Mouse (Mus musculus) ES-Bruce4 (cell line): Measurements from ENCODE around the gene Gjb5. TPM values are rescaled to one million over a fixed set of nuclear protein-coding genes. Genes with fewer than 3 reads are reported as not detected.

Experiments
- H3K27ac ChIP-seq: 2 replicates; pipeline ENCODE4 v1.5.1; 2012; ENCODE audit warnings: low read length, inconsistent platforms; ENCODE audit not compliant: insufficient read depth
- H3K27me3 ChIP-seq: 2 replicates; pipeline ENCODE4 v1.6.1; 2012; ENCODE audit warnings: mild to moderate bottlenecking, low read length, inconsistent platforms; ENCODE audit not compliant: control insufficient read depth, poor library complexity, insufficient read depth, severe bottlenecking
- H3K36me3 ChIP-seq: 2 replicates; pipeline ENCODE4 v1.6.1; 2012; ENCODE audit warnings: inconsistent platforms, mild to moderate bottlenecking, low read length, moderate library complexity; ENCODE audit not compliant: control insufficient read depth, poor library complexity, insufficient read depth, severe bottlenecking
- H3K4me1 ChIP-seq: one replicate; pipeline ENCODE4 v1.8.1; 2011; ENCODE audit warnings: low read length; ENCODE audit not compliant: control insufficient read depth, insufficient read depth
- H3K4me3 ChIP-seq: 2 replicates; pipeline ENCODE4 v1.5.1; 2011; ENCODE audit warnings: low read depth, mild to moderate bottlenecking, low read length
- H3K9ac ChIP-seq: 2 replicates; pipeline ENCODE4 v1.6.1; 2012; ENCODE audit warnings: low read depth, mild to moderate bottlenecking, inconsistent platforms; ENCODE audit not compliant: poor library complexity, severe bottlenecking
- H3K9me3 ChIP-seq: replicated peaks from 2 replicates; pipeline ENCODE4 v1.6.1; 2012; ENCODE audit warnings: mild to moderate bottlenecking, low read length, inconsistent platforms; ENCODE audit not compliant: control insufficient read depth, poor library complexity, insufficient read depth, severe bottlenecking
- CTCF ChIP-seq: IDR thresholded peaks from one replicate; pipeline ENCODE4 v1.8.1; 2011; ENCODE audit warnings: low read depth, low read length
- EP300 ChIP-seq: IDR thresholded peaks from 2 replicates; pipeline ENCODE4 v1.6.1; 2011; ENCODE audit warnings: low read depth, low read length; ENCODE audit not compliant: insufficient read depth
- POLR2A ChIP-seq: IDR thresholded peaks from one replicate; pipeline ENCODE4 v1.8.1; 2011; ENCODE audit warnings: low read length; ENCODE audit not compliant: insufficient read depth
- polyA plus RNA-seq: library from polyadenylated mRNA; stranded (reverse); fragments of >200 nt; gene quantifications from 2 replicates; pipeline ENCODE4 v1.2.4, GENCODE M21; 2011; ENCODE audit warnings: low read depth; ENCODE audit not compliant: missing spikeins, insufficient read depth, insufficient read length

The Gjb5 gene
- polyA plus RNA-seq, 1 experiment: 15.9 TPM

DNA sequence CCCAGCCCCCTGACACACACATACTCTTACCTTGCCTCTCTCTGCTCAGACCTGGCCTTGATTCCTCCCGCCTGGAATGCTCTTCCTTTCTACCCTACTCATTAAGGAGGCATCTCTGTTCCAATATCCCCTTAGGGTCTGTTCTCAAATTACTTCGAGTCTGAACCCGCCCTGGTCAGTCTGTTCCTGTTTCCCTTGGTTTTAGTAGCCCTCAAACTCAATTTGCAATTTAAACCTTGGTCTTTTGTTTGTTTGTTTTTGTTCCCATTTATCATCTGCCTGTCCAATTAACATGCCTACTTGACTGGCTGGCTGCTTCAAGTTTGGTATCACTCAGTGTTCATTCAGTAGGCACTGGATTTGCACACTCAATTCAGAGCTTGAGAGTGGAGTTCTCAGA, 28.9 kb downstream of the Gjb5 start:
- H3K4me1 ChIP-seq: peaks cover 4% of the 10 kb centered on the region
- H3K9ac ChIP-seq: peak overlapping the region; percentile 93

DNA sequence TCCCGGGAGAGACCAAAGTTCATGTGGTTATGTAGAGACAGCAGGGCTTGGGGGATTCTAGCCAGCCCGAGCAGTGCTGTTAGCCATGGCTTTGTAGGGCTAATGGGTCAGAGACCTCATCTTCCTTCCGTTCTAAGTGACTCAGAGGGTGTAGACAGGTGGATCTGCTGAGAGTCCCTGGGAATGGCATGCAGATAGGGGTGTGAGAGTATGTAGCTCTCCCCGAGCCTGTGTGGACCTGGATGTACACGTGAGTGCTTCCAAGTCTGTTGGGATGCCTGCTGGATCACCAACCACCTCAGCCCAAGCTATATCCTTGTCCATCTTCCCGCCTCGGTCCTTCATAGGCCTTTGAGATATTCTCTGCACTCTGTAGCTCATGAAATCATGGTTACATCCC, 29.6 kb downstream of the Gjb5 start:
- H3K27me3 ChIP-seq: no peaks in the 10 kb centered on the region
- peaks cover 15% of the 10 kb centered on the region for H3K36me3 ChIP-seq
- H3K4me1 ChIP-seq: peaks cover 5% of the 10 kb centered on the region
- no peaks in the 10 kb centered on the region for H3K9me3 ChIP-seq
- peak overlapping the region; percentile 89 for H3K27ac ChIP-seq
- H3K9ac ChIP-seq: peak overlapping the region; percentile 64
- TF ChIP-seq POLR2A (no peak), CTCF (no peak), EP300 (no peak)
- H3K4me3 ChIP-seq: peak overlapping the region; percentile 81

More for the DNA sequence above, 28.9 kb downstream of the Gjb5 start:
- Histone ChIP-seq H3K27ac (peak overlapping the region; percentile 97), H3K9me3 (no peaks in the 10 kb centered on the region), H3K4me3 (peak overlapping the region; percentile 69), H3K27me3 (no peaks in the 10 kb centered on the region), H3K36me3 (peaks cover 15% of the 10 kb centered on the region)
- TF ChIP-seq CTCF (no peak), POLR2A (peak; percentile 48), EP300 (0 out of 2 replicates have a peak, but pooled peaks have one; percentile 10)

- Histone ChIP-seq H3K36me3 (peaks cover 15% of the 10 kb centered on the region), H3K4me1 (peaks cover 5% of the 10 kb centered on the region), H3K9ac (peak overlapping the region; percentile 64), H3K27ac (peak overlapping the region; percentile 89), H3K4me3 (peak overlapping the region; percentile 81), H3K27me3 (no peaks in the 10 kb centered on the region), H3K9me3 (no peaks in the 10 kb centered on the region)
- TF ChIP-seq CTCF (no peak), EP300 (no peak), POLR2A (no peak)
These were observed 30.2 kb downstream of the Gjb5 start for GRCm38 (mm10) chr4:127327749-127328148.

DNA sequence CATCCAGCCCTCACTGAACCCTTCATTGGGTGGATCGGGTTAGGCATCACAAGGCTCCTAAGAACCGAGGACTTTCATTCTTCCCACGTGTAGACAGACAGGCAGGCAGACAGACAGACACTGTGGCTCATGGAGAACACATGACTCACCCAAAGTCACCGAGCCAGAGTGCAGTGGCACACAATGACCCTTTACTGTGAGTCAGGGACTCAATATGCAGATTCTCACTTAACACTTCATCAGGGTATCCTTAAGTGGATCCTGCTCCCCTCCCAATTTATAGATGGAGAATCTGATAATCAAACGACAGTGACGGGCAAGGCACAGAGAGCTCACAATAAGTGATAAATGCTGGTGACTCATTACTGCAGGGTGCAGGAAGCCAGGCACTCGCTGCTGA, 30.7 kb downstream of the Gjb5 start:
- Histone ChIP-seq H3K9me3 (no peaks in the 10 kb centered on the region), H3K9ac (peak overlapping the region; percentile 64), H3K36me3 (peaks cover 15% of the 10 kb centered on the region), H3K4me3 (peak overlapping the region; percentile 81), H3K27me3 (no peaks in the 10 kb centered on the region), H3K27ac (0 out of 2 replicates have a peak overlapping the region, but pooled peaks have one; percentile 7), H3K4me1 (peaks cover 5% of the 10 kb centered on the region)
- TF ChIP-seq CTCF (no peak), EP300 (0 out of 2 replicates have a peak, but pooled peaks have one; percentile 56), POLR2A (no peak)

DNA sequence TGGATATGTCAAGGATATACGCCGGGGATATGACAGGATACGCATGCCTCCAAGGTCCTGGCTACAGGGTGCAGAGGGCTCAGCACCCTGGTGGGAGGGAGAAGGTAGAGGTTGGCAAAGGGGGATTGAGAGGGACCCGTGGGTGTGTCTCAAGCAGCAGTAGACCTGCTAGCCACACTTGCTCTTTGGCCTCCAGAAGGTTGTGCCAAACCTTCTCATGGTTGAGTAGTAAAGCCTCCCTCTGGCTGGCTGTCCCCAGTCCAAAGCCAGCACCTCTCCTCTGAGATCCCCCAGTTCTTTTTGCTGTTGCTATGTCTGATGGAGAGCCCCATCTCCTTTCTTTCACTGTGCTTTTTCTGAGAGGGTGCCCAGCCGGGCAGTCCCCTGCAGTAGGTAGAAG, 32.7 kb downstream of the Gjb5 start:
- Histone ChIP-seq H3K9ac (no peak overlapping the region), H3K27me3 (no peaks in the 10 kb centered on the region), H3K27ac (peak overlapping the region; percentile 28; the same call in 1 of the 2 replicates), H3K4me3 (peak overlapping the region; percentile 59), H3K36me3 (peaks cover 15% of the 10 kb centered on the region), H3K4me1 (peaks cover 5% of the 10 kb centered on the region), H3K9me3 (no peaks in the 10 kb centered on the region)
- TF ChIP-seq POLR2A (no peak), CTCF (no peak), EP300 (no peak)

DNA sequence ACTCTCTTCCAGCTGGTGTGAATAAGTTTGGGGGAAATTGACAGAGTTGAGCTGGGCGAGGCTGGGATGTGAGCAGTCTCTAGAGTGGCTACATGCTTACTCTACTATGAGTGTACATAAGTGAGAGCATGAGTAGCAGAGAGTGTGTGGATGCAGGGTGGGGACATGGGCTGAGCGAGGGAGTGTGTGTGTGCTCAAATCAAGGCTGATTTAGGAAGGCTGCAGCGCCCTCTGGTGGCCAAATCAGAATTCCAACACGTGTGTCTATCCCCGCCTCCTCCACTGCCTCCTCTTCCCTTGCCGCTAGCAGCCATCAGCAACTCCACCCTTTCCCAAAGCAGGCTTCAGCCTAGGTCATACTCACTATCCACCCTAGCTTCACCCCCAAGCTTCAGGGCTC, 33.2 kb downstream of the Gjb5 start:
- TF ChIP-seq CTCF (peak; percentile 98), POLR2A (no peak), EP300 (peak; percentile 73)
- peak overlapping the region; percentile 59 for H3K4me3 ChIP-seq

More for the DNA sequence above, 33.2 kb downstream of the Gjb5 start:
- peaks cover 15% of the 10 kb centered on the region for H3K36me3 ChIP-seq
- H3K9me3 ChIP-seq: no peaks in the 10 kb centered on the region
- H3K27ac ChIP-seq: peak overlapping the region; percentile 28; the same call in 1 of the 2 replicates
- H3K4me1 ChIP-seq: peaks cover 5% of the 10 kb centered on the region
- no peaks in the 10 kb centered on the region for H3K27me3 ChIP-seq
- 0 out of 2 replicates have a peak overlapping the region, but pooled peaks have one; percentile 2 for H3K9ac ChIP-seq
